Mouse (Mus musculus) lung, postnatal 0 days (tissue): Measurements from ENCODE around the gene Cars.

Source experiments
- CTCF ChIP-seq: IDR thresholded peaks from 2 replicates; pipeline ENCODE4 v1.5.1; 2016; ENCODE audit warnings: antibody characterized with exemption, mild to moderate bottlenecking
- EP300 ChIP-seq: IDR thresholded peaks from 2 replicates; pipeline ENCODE4 v1.6.1; 2016; ENCODE audit warnings: antibody characterized with exemption, mild to moderate bottlenecking, control low read depth

GRCm38 (mm10) chr7:143548976-143549457, 50.9 kb downstream of the Cars start, which contains the start of gene Nap1l4:
- TF ChIP-seq EP300 (no peak), CTCF (0 out of 2 replicates have a peak, but pooled peaks have one; percentile 3)
